ENCODE assay signal across 9 mouse cellular contexts in genomic region chr1:52951146-52951868, GRCm38 (mm10).
DNase-seq lines count a peak whose midpoint lies in the region; ATAC-seq lines count a peak whose summit lies in the region.
"Had no signal": no experiment of that assay in that cellular context is flagged by ENCODE, and none has a peak within 500 bp of the region (broad histone marks: within the 10 kb centered on the region; RNA-seq: fewer than 3 reads in every experiment).

No protein-coding gene starts in this region.

- ATAC-seq in kidney, embryonic 16.5 days (ENCODE audit: low FRiP score, low TSS enrichment) = 0 out of 2 replicates have a peak, but pooled peaks have one; percentile 26
- peak; percentile 54 for ATAC-seq in granulocyte monocyte progenitor cell, adult 5-6 weeks (replicated peaks; ENCODE audit: poor library complexity, severe bottlenecking)

- no peaks in the 10 kb centered on the region for H3K36me3 ChIP-seq in kidney, embryonic 16.5 days (ENCODE audit: insufficient read depth, low read length)
- H3K36me3 ChIP-seq: lung, embryonic 15.5 days had no signal

- peaks cover 19% of the 10 kb centered on the region for H3K4me1 ChIP-seq in kidney, embryonic 16.5 days (ENCODE audit: insufficient read depth, low read length)

- no peaks in the 10 kb centered on the region for H3K9me3 ChIP-seq in kidney, embryonic 16.5 days (ENCODE audit: low read length)
- H3K9me3 ChIP-seq: lung, embryonic 15.5 days had no signal

- H3K27ac ChIP-seq in kidney, embryonic 16.5 days (ENCODE audit: low read length) = peak overlapping the region; percentile 70
- H3K27ac ChIP-seq: lung, embryonic 15.5 days had no signal

- no peak for DNase-seq in kidney, adult 11 months
- DNase-seq in brain, adult 2 months (ENCODE audit: low read depth, low spot score) = peak; percentile 70
- peak; percentile 8 for DNase-seq in naive thymus-derived CD4-positive, alpha-beta T cell, adult 2 months (ENCODE audit: low read depth)
- no peak for DNase-seq in thymus, postnatal 0 days (ENCODE audit: low spot score)
- DNase-seq in left cerebral cortex, adult 18-20 months (ENCODE audit: low spot score in 2 of 2) = no peak
- DNase-seq: adrenal gland, adult 2 months had no signal

- peak overlapping the region; percentile 8; the same call in 1 of the 2 replicates for H3K4me3 ChIP-seq in kidney, embryonic 16.5 days (ENCODE audit: low read length)

- H3K27me3 ChIP-seq in kidney, embryonic 16.5 days (ENCODE audit: insufficient read depth, low read length) = no peaks in the 10 kb centered on the region
- H3K27me3 ChIP-seq: lung, embryonic 15.5 days had no signal

- 40% methylated on average over 5 of the region's 5 CpGs for WGBS in kidney, embryonic 16.5 days

- no peak overlapping the region for H3K9ac ChIP-seq in kidney, embryonic 16.5 days (replicated peaks; ENCODE audit: low read length)
- H3K9ac ChIP-seq: lung, embryonic 15.5 days had no signal

- H3K4me2 ChIP-seq in kidney, embryonic 16.5 days (replicated peaks; ENCODE audit: low read depth, low read length) = peak overlapping the region; percentile 20

Comparison
In these comparisons a context has a peak if more than half of its experiments do, and no peak if none do; other contexts are left out.
1. DNase-seq: peak in brain, adult 2 months (single experiment) and naive thymus-derived CD4-positive, alpha-beta T cell, adult 2 months (single experiment); none in kidney, adult 11 months (single experiment), thymus, postnatal 0 days (single experiment) and left cerebral cortex, adult 18-20 months (0 of 2).